Mouse (Mus musculus) heart, adult 2 months (tissue): ENCODE measurements around the gene Prpf40b. TPM values are rescaled to one million over a fixed set of nuclear protein-coding genes. Genes with fewer than 3 reads are reported as not detected.

Experiments
- DNase-seq, 2 experiments: peaks; one replicate each; pipeline ENCODE4 v3.0.0; 2021
- H3K27ac ChIP-seq: fragments of 200-600 bp; 2 replicates; pipeline ENCODE4 v1.8.1; 2022
- H3K27me3 ChIP-seq: fragments of 200-500 bp; 2 replicates; pipeline ENCODE4 v1.6.1; 2012; ENCODE audit warnings: mild to moderate bottlenecking, low read length, inconsistent platforms, mixed read lengths; ENCODE audit not compliant: control insufficient read depth, insufficient read depth
- H3K36me3 ChIP-seq: fragments of 200-500 bp; 2 replicates; pipeline ENCODE4 v1.6.1; 2012; ENCODE audit warnings: low read length, inconsistent platforms; ENCODE audit not compliant: control insufficient read depth, insufficient read depth
- H3K4me1 ChIP-seq: fragments of 200-500 bp; 2 replicates; pipeline ENCODE4 v1.6.1; 2011; ENCODE audit warnings: low read length; ENCODE audit not compliant: control insufficient read depth, insufficient read depth
- H3K4me3 ChIP-seq: fragments of 200-600 bp; 2 replicates; pipeline ENCODE4 v1.8.1; 2022
- H3K79me2 ChIP-seq: fragments of 200-500 bp; replicated peaks from 2 replicates; pipeline ENCODE4 v1.6.1; 2012; ENCODE audit warnings: mild to moderate bottlenecking, inconsistent platforms, low read length, moderate library complexity, mixed read lengths; ENCODE audit not compliant: control insufficient read depth, insufficient read depth
- H3K9ac ChIP-seq: fragments of 200-500 bp; 2 replicates; pipeline ENCODE4 v1.6.1; 2012; ENCODE audit warnings: low read depth, mild to moderate bottlenecking, control low read depth, inconsistent platforms, low read length, mixed read lengths
- CTCF ChIP-seq: fragments of 200-600 bp; IDR thresholded peaks from 2 replicates; pipeline ENCODE4 v1.8.1; 2022; ENCODE audit warnings: antibody characterized with exemption, mild to moderate bottlenecking, moderate library complexity
- EP300 ChIP-seq: fragments of 200-500 bp; IDR thresholded peaks from 2 replicates; pipeline ENCODE4 v1.6.1; 2011; ENCODE audit warnings: low read depth, low read length, control low read depth; ENCODE audit not compliant: insufficient read depth
- POLR2A ChIP-seq: fragments of 200-500 bp; IDR thresholded peaks from 2 replicates; pipeline ENCODE4 v1.6.1; 2011; ENCODE audit warnings: mild to moderate bottlenecking, low read depth, low read length, control low read depth; ENCODE audit not compliant: insufficient read depth
- WGBS: fragments of 180-500 bp; shearing (Covaris S2); methylation state at CpG from one replicate; pipeline ENCODE4 v1.1.7; 2018; 5-methylcytosine and 5-hydroxymethylcytosine counted together
- intact Hi-C: fragments of 180-260 bp; cut with DNase I; formaldehyde crosslinking; loops from one replicate; pipeline ENCODE4 v1.15.1; 2025
- polyA plus RNA-seq: library from polyadenylated mRNA; depleted of rRNA; stranded (reverse); fragments of >200 nt; gene quantifications from 2 replicates; pipeline ENCODE4 v1.2.3, GENCODE M21; 2012; rRNA removed
- total RNA-seq, 2 experiments: library from RNA; stranded (reverse); gene quantifications; 2 replicates each; pipeline ENCODE4 v1.2.3; 2021

Gene Prpf40b
- total and polyA plus RNA-seq, 3 experiments = 18.9 to 39.7 (median 23.4) TPM

DNA sequence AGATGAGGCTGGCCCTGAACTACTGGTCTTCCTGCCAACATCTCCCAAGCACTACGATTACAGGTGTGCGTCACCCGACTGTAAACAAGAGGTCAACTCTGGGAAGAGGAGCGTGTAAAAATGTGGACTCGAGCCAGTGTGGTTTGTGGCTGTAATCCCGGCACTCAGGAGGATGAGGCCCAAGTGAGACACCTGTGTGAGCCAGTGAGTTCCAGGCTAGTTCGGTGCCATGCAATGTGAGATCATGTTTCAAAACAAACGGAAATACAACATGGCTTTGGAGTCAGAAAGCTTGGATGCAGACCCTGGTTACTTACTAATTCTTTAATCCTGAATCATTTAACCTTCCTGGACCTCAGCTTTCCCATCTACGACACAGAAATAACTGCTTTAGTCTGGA lies 64.1 kb downstream of the Prpf40b start:
- DNase-seq = no peak
- no peak overlapping the region for H3K27ac ChIP-seq
- WGBS = 67% methylated on average over 9 of the region's 9 CpGs
- H3K4me1 ChIP-seq = peaks cover 17% of the 10 kb centered on the region
- H3K9ac ChIP-seq = no peak overlapping the region
- H3K79me2 ChIP-seq = no peaks in the 10 kb centered on the region; the same call in 1 of the 2 replicates
- no peak for TF ChIP-seq POLR2A
- TF ChIP-seq EP300 = no peak
- TF ChIP-seq CTCF = no peak
- intact Hi-C loops = no loop called here
- no peak overlapping the region for H3K4me3 ChIP-seq
- H3K36me3 ChIP-seq = peaks cover 10% of the 10 kb centered on the region
- H3K27me3 ChIP-seq = no peaks in the 10 kb centered on the region

DNA sequence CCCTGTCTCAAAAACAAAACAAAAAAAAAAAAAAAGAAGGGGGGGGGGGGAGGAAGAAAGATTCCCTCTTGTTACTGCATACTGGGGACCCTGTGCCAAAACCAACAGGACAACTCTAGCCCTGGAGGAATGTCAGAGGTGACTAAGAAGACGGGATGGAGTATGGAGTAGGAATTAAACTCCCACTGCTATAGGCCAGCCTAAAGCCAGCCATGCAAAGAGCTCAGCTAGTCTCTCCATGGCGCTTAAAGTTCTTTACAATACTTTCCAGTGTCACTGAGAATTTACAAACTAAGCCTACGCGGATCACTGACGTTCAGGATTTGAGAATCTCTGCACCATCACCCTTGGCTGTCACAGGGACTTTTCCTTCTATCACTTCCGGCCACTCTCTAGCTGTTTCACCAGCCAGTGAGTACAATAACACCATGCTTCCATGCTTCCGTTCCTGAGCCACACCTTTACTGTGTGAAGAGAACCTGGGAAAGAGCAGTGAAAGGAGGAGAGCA lies 69.2 kb downstream of the Prpf40b start:
- peaks cover 18% of the 10 kb centered on the region for H3K4me1 ChIP-seq
- H3K9ac ChIP-seq = no peak overlapping the region; the same call in 1 of the 2 replicates
- WGBS = 36% methylated on average over 7 of the region's 7 CpGs
- H3K27me3 ChIP-seq = no peaks in the 10 kb centered on the region
- H3K79me2 ChIP-seq = peaks cover 3% of the 10 kb centered on the region
- peak overlapping the region; percentile 0 for H3K27ac ChIP-seq
- H3K4me3 ChIP-seq = no peak overlapping the region
- DNase-seq = no peak
- TF ChIP-seq POLR2A (no peak), EP300 (no peak), CTCF (no peak)
- intact Hi-C loops = loop anchor here (2.0 kb wide), 1 partner anchor 17 kb away; no protein-coding TSS in a partner anchor
- H3K36me3 ChIP-seq = peaks cover 13% of the 10 kb centered on the region

DNA sequence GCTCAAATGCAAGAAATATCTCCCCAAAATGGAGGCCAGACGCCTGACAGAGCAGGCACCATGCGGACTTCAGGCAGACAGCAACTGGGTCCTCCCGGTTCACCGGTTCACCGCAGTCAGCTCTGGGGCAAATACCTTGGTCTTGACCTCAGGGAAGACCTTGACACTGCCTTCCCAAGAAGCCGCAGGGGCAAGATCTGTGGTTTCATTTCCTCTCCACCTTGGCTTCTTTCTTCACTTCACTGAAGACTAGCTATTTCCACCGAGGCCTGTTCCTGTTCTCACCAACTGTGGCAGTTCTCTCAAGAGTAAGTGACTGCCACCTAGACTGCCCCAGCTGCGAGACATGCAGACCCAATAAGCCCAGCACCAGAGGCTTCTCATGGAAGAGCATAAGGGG lies 70.0 kb downstream of the Prpf40b start:
- Histone ChIP-seq H3K27me3 (no peaks in the 10 kb centered on the region), H3K27ac (peak overlapping the region; percentile 0), H3K9ac (no peak overlapping the region), H3K79me2 (peaks cover 3% of the 10 kb centered on the region), H3K4me3 (no peak overlapping the region), H3K4me1 (peaks cover 16% of the 10 kb centered on the region), H3K36me3 (peaks cover 13% of the 10 kb centered on the region)
- peak in 1 of 2 experiments; percentile 33 for DNase-seq
- 49% methylated on average over 8 of the region's 8 CpGs for WGBS
- intact Hi-C loops = loop anchor here (2.0 kb wide), 1 partner anchor 18 kb away; no protein-coding TSS in a partner anchor
- TF ChIP-seq POLR2A = no peak
- no peak for TF ChIP-seq EP300
- TF ChIP-seq CTCF = no peak

Other genes starting within 250 kb of the Prpf40b start
- under 1 TPM; 0.13 to 0.80 TPM for gene Prph, start 239.9 kb upstream of the Prpf40b start, total RNA-seq
- gene Prph, start 239.9 kb upstream of the Prpf40b start, polyA plus RNA-seq = 1.00 and 2.1 TPM in 2 replicates
- gene Troap, start 220.5 kb upstream of the Prpf40b start, total RNA-seq = under 1 TPM in 1 of 2 experiments, not detected in 1; 0.31 TPM
- gene Troap, start 220.5 kb upstream of the Prpf40b start, polyA plus RNA-seq = 0.18 and 0.53 TPM in 2 replicates
- gene C1ql4, start 207.3 kb upstream of the Prpf40b start, total RNA-seq = not detected
- not detected in 2 replicates for gene C1ql4, start 207.3 kb upstream of the Prpf40b start, polyA plus RNA-seq
- under 1 TPM; 0.44 to 0.57 TPM for gene Dnajc22, start 201.9 kb upstream of the Prpf40b start, total RNA-seq
- 0.18 and 0.35 TPM in 2 replicates for gene Dnajc22, start 201.9 kb upstream of the Prpf40b start, polyA plus RNA-seq
- gene Spats2, start 169.2 kb upstream of the Prpf40b start, total RNA-seq = 1 to 10 TPM; 6.6 to 6.7 TPM
- gene Spats2, start 169.2 kb upstream of the Prpf40b start, polyA plus RNA-seq = 5.3 and 6.7 TPM in 2 replicates
- gene Kcnh3, start 70.2 kb upstream of the Prpf40b start, total RNA-seq = under 1 TPM; 0.05 to 0.08 TPM
- gene Kcnh3, start 70.2 kb upstream of the Prpf40b start, polyA plus RNA-seq = 0.23 and 0.37 TPM in 2 replicates
- 10 to 100 TPM; 44.2 to 52.3 TPM for gene Mcrs1, start 43.1 kb upstream of the Prpf40b start, total RNA-seq
- gene Mcrs1, start 43.1 kb upstream of the Prpf40b start, polyA plus RNA-seq = 62.1 and 67.1 TPM in 2 replicates
- not detected for gene Fam186b, start 801 bp downstream of the Prpf40b start, total RNA-seq
- gene Fam186b, start 801 bp downstream of the Prpf40b start, polyA plus RNA-seq = 0.20 TPM in 1 of 2 replicates, not detected in the other
- gene Fmnl3, start 75.4 kb downstream of the Prpf40b start, total RNA-seq = 10 to 100 TPM; 14.6 to 18.1 TPM
- 18.6 and 29.3 TPM in 2 replicates for gene Fmnl3, start 75.4 kb downstream of the Prpf40b start, polyA plus RNA-seq
- 100 to 1,000 TPM; 207 to 253 TPM for gene Tmbim6, start 97.8 kb downstream of the Prpf40b start, total RNA-seq
- 334 and 409 TPM in 2 replicates for gene Tmbim6, start 97.8 kb downstream of the Prpf40b start, polyA plus RNA-seq
- 1 to 10 TPM; 4.2 to 5.2 TPM for gene Nckap5l, start 162.7 kb downstream of the Prpf40b start, total RNA-seq
- gene Nckap5l, start 162.7 kb downstream of the Prpf40b start, polyA plus RNA-seq = 3.5 and 4.5 TPM in 2 replicates
- 1 to 10 TPM; 2.5 to 3.1 TPM for gene Bcdin3d, start 179.6 kb downstream of the Prpf40b start, total RNA-seq
- 4.2 and 4.3 TPM in 2 replicates for gene Bcdin3d, start 179.6 kb downstream of the Prpf40b start, polyA plus RNA-seq
- gene Faim2, start 233.1 kb downstream of the Prpf40b start, total RNA-seq = under 1 TPM; 0.07 to 0.39 TPM
- gene Faim2, start 233.1 kb downstream of the Prpf40b start, polyA plus RNA-seq = 0.26 and 0.53 TPM in 2 replicates